Mouse (Mus musculus) granulocyte monocyte progenitor cell, adult 5-6 weeks (primary cell): ENCODE data around the gene Elovl4. TPM values are rescaled to one million over a fixed set of nuclear protein-coding genes. Genes with fewer than 3 reads are reported as not detected.

Source experiments
- ATAC-seq: replicated peaks from 2 replicates; pipeline ENCODE4 v1.8.0; 2016; ENCODE audit warnings: mild to moderate bottlenecking, moderate TSS enrichment, inconsistent platforms; ENCODE audit not compliant: poor library complexity, severe bottlenecking
- total RNA-seq, 2 experiments: library from RNA; stranded (forward) in 1 of 2; stranded (reverse) in 1 of 2; fragments of 200-712, 200-1000 nt in 1 of 2; fragments of >200 nt in 1 of 2; fragmentation: Nextera tagmentation in 1 of 2; gene quantifications; 2 replicates each; pipeline ENCODE4 v1.2.3; 2014 to 2017

The Elovl4 gene
- total RNA-seq, 2 experiments from 2014 or later: not detected

DNA sequence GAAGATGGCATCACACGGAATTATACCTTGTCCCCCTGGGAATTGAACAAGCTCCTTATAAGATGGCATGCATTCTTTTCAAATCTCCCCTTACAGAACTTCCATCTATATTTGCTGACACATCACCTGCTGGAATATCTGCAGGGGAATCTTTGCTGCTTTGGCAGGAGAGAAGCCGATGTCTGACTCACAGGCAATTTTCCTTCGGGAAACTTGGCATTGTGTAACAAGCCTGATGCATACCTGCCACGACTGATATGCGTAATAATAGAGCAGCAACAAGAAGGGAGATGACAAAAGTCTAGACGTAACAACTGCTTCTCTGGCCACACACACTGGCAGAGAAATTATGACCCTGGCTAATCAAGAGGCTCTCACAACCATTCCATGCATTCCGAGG lies 75.2 kb downstream of the Elovl4 start:
- no peak for ATAC-seq

Other genes starting within 250 kb of the Elovl4 start
- 17.9 and 30.2 TPM in 2 replicates for gene Ttk, start 28.4 kb upstream of the Elovl4 start, total RNA-seq (2014; fragmentation: Nextera tagmentation)
- gene Ttk, start 28.4 kb upstream of the Elovl4 start, total RNA-seq (2017): 46.5 and 61.8 TPM in 2 replicates
- gene Bckdhb, start 118.9 kb upstream of the Elovl4 start, total RNA-seq (2014; fragmentation: Nextera tagmentation): 23.4 and 51.7 TPM in 2 replicates
- gene Bckdhb, start 118.9 kb upstream of the Elovl4 start, total RNA-seq (2017): 12.9 and 25.9 TPM in 2 replicates